Mouse (Mus musculus): ENCODE data around the gene 0610040J01Rik.

GRCm38 (mm10) chr5:63816643-63817042, 4.5 kb downstream of the 0610040J01Rik start:
- no peak for TF ChIP-seq CTCF (IDR thresholded peaks at IDR 0.05; ENCODE audit: extremely low read depth, insufficient read length, insufficient replicate concordance, low read depth, low read length)
- no peak for TF ChIP-seq POLR2A (IDR thresholded peaks at IDR 0.05; ENCODE audit: low read depth, low read length)

Data from small intestine, adult 2 months (tissue).